Mouse (Mus musculus): ENCODE results near the gene Mrpl38. TPM values are rescaled to one million over a fixed set of nuclear protein-coding genes. Genes with fewer than 3 reads are reported as not detected.
A peak's percentile ranks its signal among the peaks of the same experiment; 100 is the strongest.

Gene Mrpl38
- 10 to 100 TPM; 55.5 to 56.3 TPM for total RNA-seq (2021)
- long read RNA-seq, experiment 1, transcript Mrpl38-201 (9 exons, 1,411 nt): major isoform, 138 of 146 reads
- long read RNA-seq, experiment 1, partial matches to known transcripts: 1 of 146 reads
- long read RNA-seq, experiment 1, other reads (novel, unspliced or antisense): 4 of 146 reads
- long read RNA-seq, experiment 2, transcript Mrpl38-201 (9 exons, 1,411 nt): major isoform, 91 of 101 reads
- long read RNA-seq, experiment 2, partial matches to known transcripts: 3 of 101 reads
- long read RNA-seq, experiment 2, other reads (novel, unspliced or antisense): 3 of 101 reads

DNA sequence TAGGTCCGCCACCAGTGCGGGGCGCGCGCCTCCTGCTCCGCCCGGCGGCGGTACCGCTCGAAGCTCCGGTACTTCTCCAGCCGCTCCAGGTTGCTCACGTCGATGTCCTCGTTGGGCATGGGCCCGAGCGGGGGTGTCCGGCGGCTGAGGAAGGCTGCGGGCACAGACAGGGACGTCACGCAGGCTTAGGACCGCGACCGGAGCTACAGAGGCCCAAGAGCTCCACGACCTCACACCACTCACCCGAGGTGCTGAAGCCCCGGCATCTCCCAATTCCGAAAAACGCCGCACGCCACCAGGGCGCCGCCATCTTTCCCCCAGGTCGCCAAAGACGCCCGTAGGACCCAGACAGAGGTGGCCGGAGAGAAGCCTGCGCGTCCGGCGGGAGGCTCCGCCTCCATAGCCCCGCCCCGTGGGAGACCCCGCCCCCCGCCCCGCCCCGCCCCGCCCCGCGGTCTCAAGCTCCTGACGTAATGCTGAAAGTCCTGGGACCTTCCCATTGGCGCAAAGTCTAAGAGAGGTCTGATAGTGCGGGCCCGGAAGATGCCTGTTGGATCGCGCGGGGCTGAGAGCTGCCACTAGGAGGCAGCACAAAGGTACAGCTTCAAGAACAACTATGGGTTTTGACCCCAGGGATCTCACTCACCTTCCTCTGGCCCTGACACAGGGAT, at the start of gene Mrpl38:
Mrpl38 (minus strand) TSS at position 401 of the 671 bp plus-strand sequence.
- peak; percentile 89 to 91 for DNase-seq
- intact Hi-C loops (cut with DNase I): loop anchor here (1.0 to 10.0 kb wide), 2 partner anchors 82 to 326 kb away; partner anchors contain the start of gene Qrich2

GRCm38 (mm10) chr11:116187226-116187930, 48.7 kb upstream of the Mrpl38 start:
- intact Hi-C loops (cut with DNase I): no loop called here

DNA sequence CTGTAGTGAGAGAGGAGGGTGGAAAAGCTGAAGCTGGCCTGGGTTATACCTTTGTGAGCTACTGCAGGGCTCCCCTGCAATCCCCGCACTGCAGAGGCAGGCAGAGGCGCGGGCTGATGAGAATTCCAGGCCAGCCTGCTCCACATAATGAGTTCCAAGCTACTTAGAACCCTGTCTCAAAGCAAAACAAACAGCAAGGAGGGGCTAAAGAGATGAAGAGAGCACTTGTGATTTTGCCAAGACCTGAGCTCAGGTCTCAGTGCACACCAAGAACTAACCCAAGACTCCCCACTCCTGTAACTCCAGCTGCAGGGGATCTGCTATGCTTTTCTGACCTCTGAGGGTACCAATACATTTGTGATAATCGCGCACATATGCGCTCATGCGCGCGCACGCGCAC, 47.7 kb upstream of the Mrpl38 start:
- intact Hi-C loops (cut with DNase I): no loop called here
- no peak for DNase-seq

More at GRCm38 (mm10) chr11:116187226-116187930, 48.7 kb upstream of the Mrpl38 start:
- no peak for DNase-seq

GRCm38 (mm10) chr11:116185836-116186235, 47.2 kb upstream of the Mrpl38 start:
- intact Hi-C loops (cut with DNase I): no loop called here
- DNase-seq: peak in 1 of 2 experiments; percentile 19

DNA sequence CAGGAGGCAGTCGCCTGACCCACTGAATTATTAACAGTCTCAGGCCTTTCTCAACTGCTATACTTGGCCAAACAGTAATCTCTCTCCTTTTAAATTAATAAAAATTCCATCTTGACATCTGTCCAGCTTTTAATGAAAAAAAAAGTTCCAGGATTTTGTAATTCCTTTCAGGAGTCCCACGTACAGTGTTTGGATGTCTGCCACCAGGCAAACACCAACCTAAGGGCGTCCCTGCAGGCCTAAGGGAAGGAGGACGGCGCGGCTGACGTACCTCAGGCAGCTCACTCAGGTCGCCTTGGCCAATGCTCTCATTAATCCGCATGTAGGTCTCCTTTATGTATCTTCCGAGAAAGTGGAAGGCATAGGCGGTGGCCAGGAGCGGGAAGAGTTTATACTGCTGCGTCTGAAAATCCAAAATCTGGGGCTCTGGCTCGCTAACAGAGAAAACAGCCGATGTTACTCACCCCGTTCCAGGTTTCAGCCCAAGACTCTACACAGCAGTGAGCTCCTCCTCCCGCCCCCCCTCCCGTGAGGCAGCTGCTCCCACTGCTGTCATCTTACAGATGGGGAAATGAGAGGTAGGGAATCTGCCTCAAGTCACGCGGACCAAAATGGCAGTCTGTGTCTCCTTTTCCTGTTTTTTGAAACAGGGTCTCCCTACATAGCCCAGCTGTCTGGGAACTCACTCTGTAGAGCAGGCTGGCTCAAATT, 39.9 kb upstream of the Mrpl38 start:
- no peak for DNase-seq
- intact Hi-C loops (cut with DNase I): no loop called here

GRCm38 (mm10) chr11:116176010-116176409, 37.3 kb upstream of the Mrpl38 start:
- no peak for DNase-seq

GRCm38 (mm10) chr11:116174775-116175448, 36.2 kb upstream of the Mrpl38 start:
- intact Hi-C loops (cut with DNase I): no loop called here
- DNase-seq: no peak

More at GRCm38 (mm10) chr11:116176010-116176409, 37.3 kb upstream of the Mrpl38 start:
- intact Hi-C loops (cut with DNase I): no loop called here

DNA sequence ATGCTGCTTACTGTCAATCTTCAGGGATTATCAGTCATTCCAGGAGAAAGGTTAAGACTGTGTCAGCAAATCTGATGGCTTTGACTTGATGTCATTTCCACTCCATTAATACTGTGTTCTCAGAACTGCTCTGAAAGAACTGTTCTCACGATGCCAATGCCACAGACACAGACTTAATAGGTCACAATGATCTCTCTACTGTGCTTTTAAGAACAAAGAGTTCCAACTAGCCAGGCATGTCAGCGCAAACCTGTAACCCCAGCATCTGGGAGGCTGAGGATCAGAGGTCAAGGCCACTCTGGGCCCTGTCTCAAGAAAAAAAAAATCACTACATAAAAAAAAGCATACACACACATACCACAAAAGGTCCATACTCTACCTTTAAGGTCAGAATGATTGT, 33.3 kb upstream of the Mrpl38 start:
- DNase-seq: no peak

DNA sequence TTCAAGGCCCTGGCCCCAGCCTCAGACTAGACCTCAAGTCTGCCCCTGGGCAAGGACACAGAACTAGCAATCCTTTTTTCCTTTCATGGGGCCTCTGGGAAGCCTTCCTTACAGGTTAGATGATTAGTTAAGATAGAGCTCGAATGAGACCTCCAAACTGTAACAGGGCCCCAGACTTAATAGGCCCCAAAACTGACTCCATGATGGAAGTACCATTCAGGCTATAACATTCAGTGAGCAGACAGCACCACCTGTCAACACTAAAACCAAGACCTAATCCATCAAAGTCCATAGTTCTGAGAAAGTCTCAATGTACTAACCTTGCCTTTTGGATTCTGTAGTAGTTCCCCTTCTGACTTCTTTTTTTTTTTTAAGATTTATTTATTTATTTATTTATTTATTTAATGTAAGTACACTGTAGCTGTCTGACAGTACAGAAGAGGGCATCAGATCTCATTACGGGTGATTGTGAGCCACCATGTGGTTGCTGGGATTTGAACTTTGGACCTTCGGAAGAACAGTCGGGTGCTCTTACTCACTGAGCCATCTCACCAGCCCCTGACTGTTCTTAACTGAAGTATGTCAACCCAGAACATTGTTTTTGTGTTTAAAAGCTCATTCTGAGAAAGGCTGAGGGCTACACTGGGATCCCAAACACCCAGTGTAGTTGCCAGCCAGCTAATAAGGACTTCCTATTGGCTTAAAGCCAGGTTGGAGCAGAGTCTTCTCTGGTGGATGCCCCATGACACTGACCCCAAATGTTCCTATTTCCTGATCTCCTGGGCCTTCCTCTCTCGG, 31.5 kb upstream of the Mrpl38 start:
- DNase-seq: no peak
- intact Hi-C loops (cut with DNase I): no loop called here

More for the DNA sequence above, 33.3 kb upstream of the Mrpl38 start:
- intact Hi-C loops (cut with DNase I): no loop called here

GRCm38 (mm10) chr11:116169214-116169613, 30.5 kb upstream of the Mrpl38 start:
- no peak for DNase-seq
- intact Hi-C loops (cut with DNase I): loop anchor here (2.0 kb wide), 1 partner anchor 50 kb away; no protein-coding TSS in a partner anchor

- DNase-seq: peak; percentile 92 to 95
- intact Hi-C loops (cut with DNase I): loop anchor here (2.0 kb wide), 1 partner anchor 51 kb away; no protein-coding TSS in a partner anchor
These were observed 29.3 kb upstream of the Mrpl38 start, which contains the start of gene Fbf1 for GRCm38 (mm10) chr11:116167884-116168439. Gene Fbf1 (minus strand): TSS chr11:116168166.

DNA sequence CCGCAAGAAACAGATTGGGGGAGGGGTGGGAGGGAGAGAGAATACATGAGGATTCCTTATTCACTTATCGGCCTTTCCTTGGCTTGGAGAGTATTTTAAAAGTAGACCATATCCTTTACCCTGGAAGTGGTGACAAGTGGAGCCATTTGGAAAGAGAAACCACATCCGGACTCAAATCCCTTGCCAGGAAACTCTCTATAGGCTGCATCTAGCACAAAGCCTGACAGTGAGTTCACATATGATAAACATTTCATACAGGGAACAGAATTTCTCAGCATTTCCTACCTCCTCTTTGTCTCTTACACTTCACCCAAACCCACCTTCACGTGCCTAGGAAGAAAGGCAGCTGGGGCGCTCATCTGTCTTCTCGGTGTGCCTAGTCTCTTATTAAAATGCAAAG, 28.6 kb upstream of the Mrpl38 start:
- DNase-seq: no peak
- intact Hi-C loops (cut with DNase I): no loop called here

- DNase-seq: no peak
- intact Hi-C loops (cut with DNase I): no loop called here
These were observed 24.3 kb upstream of the Mrpl38 start for GRCm38 (mm10) chr11:116163002-116163401.

DNA sequence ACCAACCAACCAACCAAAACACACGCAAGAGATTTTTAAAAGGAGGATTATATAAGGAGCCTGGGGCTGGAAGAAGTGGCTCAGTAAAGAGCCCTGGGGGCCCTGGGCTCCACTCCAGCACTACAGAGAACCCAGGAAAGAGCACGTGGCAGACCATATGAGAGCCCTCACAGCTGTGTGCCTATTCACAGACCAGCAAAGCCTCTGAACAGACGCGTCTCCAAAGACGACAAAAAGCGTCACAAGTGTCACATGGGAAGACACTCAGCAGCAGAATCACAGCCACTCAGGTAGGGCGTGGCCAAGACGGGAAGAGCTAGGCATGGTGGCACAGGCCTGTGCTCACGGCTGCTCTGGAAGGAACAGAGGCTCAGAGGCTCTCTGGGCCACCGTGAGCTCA, 23.5 kb upstream of the Mrpl38 start:
- intact Hi-C loops (cut with DNase I): no loop called here
- DNase-seq: no peak

DNA sequence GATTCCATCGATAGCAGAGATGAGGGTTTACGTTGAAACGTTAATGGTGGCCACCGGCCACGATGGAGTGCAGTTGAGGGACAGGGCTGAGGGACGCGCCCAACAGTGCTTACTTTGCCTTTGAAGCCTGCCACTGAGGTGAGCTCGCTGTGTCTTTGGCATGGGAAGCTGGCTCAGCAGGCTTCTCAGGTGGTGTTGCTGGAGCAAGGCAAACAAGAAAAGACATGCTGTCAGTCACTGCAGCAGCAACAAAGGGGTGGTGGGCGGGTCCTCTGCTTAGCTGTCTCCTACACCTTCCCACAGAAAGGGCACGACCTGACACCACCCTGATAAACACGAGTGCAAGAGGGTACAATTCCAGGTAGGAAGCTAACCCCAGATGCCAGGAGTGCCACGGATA, 22.6 kb upstream of the Mrpl38 start:
- no peak for DNase-seq
- intact Hi-C loops (cut with DNase I): no loop called here

DNA sequence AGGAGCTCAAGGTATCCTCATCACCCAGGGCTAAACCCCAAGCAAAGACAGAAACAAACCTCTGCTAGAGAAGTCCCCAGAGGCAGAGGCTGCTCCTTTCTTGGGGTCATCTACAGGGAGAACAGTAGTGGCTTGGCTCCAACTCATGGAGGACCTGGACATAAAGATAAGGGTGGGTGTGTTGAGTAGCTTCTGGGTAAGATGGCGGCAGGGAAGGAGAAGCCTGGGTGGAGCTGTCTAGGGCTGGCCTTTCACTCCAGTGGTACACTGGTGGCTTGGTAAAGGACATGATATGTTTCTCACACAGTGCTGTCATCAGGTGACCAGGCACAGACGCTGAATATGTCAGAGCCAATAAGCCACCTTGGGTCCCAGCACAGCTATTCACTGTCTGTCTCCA, 12.3 kb upstream of the Mrpl38 start:
- DNase-seq: no peak
- intact Hi-C loops (cut with DNase I): no loop called here

DNA sequence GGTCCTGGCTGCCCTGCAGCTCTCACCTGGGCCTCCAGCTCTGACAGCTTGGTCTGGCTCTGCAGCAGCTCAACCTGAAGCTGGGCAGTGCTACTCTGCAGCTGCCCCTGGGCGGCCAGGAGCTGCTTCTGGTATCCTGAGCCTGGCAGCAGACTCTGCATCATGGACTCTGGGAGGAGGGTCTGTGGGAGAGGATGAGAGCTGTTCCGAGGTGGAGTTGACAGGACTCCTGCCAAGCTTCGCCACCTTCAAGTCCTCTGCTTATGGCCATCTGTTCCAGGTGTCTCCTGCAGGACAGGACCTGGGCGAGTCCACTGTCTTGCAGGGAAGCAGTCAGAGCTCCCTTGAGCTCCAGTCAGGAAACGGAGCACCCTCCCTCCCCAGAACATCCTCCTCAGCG, 10.7 kb upstream of the Mrpl38 start:
- DNase-seq: no peak
- intact Hi-C loops (cut with DNase I): no loop called here

- intact Hi-C loops (cut with DNase I): no loop called here
- no peak for DNase-seq
These were observed 10.1 kb upstream of the Mrpl38 start for GRCm38 (mm10) chr11:116148761-116149221.
